Mouse (Mus musculus) heart, postnatal 36 days (tissue): ENCODE measurements around the gene Zfp653. TPM values are rescaled to one million over a fixed set of nuclear protein-coding genes. Genes with fewer than 3 reads are reported as not detected.

Experiments used
- DNase-seq, 2 experiments: peaks; one replicate each; pipeline ENCODE4 v3.0.0; 2021 to 2022
- intact Hi-C: fragments of 180-260 bp; cut with DNase I; formaldehyde crosslinking; loops from one replicate; pipeline ENCODE4 v1.15.1; 2025
- microRNA-seq, 2 experiments: library from miRNA; unstranded; fragments of <30 nt; microRNA quantifications; one replicate each; pipeline ENCODE4 v1.2.0; 2021; ENCODE audit warnings: borderline number of aligned reads in 2 of 2
- total RNA-seq, 2 experiments: library from RNA; stranded (reverse); gene quantifications; 2 replicates each; pipeline ENCODE4 v1.2.3; 2021

The Zfp653 gene
- total RNA-seq, 2 experiments from 2014 or later: 4.4 to 5.2 TPM

GRCm38 (mm10) chr9:22049315-22049714 lies 21.9 kb downstream of the Zfp653 start:
- intact Hi-C loops: no loop called here

DNA sequence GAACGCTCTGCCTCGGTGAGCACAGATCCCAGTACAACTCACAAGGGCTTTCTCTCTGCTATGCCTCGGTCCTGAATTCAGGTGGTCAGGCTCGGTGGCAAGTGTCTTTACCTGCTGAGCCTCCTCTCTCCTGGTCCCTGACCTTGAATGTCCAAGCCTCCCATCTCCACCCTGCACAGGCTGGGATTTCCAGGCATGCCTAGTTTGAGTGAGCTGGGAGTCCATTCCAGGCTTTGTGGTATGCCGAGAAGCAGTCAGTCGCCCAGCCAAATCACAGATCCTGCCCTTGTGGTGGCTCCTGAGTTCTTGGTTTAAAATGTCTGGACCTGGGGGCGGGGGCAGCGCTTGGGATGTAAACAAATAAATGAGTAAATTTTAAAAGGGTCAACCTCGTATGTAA lies 23.8 kb downstream of the Zfp653 start:
- intact Hi-C loops: no loop called here
- no peak for DNase-seq

More at GRCm38 (mm10) chr9:22049315-22049714, 21.9 kb downstream of the Zfp653 start:
- no peak for DNase-seq

DNA sequence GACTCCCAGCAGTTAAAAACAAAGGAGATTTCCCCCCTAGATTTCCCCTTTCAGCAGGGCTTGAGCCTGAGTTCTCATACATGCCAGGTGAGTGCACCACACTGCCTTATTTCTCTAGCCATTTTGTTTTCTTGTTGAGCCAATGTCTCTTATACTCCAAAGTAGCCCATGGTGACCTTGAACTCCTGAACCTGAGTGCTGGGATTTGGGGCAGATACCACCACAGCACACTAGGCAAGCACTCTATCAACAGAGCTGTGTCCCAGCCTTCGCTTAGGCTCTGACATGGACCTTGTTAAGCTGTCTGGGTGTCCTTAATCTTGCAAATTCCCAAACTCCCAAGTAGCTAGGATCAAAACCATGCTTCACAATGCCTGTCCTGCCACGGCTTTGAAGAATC lies 29.3 kb downstream of the Zfp653 start:
- DNase-seq: no peak
- intact Hi-C loops: no loop called here

GRCm38 (mm10) chr9:22037826-22038225 lies 33.4 kb downstream of the Zfp653 start:
- no peak for DNase-seq
- intact Hi-C loops: no loop called here

DNA sequence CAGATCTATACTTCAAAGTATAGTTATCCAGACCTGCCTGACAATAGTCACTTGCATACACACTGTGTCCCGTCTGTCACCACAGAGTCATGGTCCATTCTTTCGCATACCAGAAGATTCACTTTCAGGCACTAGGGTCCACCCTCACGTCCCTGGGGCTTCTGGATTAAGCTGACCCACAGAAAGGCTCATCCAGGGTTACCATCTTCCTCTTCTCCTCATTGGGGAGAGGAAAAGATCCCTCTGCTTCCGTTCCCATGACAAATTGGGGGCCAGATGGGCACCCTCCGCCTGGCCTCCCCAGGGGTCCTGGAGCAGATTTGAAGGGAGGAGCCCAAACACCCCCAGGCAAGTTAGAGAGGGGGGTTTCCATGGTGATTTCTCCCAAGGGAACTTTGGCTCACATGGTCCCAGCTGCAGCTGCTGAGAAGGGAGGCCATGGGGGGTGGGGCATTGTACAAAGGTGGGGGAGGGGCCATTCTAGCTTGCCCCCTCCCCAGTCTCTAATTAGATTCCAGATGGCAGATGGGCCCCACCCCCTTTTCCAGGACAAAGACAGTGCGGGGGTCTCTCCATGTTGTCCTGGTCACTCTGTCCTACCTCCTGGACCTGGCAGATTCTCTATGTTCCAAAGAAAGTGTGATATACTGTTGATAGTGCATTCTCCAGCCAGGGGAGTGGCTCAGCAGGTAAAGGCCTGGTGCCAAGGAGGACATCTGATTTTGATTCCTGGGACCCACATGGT lies 35.7 kb downstream of the Zfp653 start:
- DNase-seq: no peak
- intact Hi-C loops: no loop called here

- intact Hi-C loops: no loop called here
- DNase-seq: no peak
Observed at GRCm38 (mm10) chr9:22030386-22030785, 40.8 kb downstream of the Zfp653 start.

DNA sequence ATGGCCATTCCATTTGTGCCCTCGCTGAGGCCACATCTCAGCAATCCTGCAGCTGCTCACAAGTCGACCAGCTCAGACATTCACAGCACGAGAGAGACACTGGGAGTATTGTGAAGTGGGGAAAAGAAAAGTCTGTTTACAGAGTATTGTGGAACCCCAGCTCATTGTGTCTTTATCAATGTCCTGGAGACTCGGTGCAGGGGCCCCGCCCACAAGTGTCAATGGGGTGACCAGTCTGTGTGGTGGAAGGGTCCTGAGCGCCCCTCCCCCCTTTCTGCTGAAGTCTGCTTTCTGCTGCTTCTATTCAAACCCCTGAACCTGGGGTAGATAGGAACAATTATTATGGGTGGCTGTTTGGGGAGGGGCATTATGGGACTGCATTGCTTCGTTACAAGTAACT lies 42.7 kb downstream of the Zfp653 start:
- intact Hi-C loops: no loop called here
- no peak for DNase-seq

DNA sequence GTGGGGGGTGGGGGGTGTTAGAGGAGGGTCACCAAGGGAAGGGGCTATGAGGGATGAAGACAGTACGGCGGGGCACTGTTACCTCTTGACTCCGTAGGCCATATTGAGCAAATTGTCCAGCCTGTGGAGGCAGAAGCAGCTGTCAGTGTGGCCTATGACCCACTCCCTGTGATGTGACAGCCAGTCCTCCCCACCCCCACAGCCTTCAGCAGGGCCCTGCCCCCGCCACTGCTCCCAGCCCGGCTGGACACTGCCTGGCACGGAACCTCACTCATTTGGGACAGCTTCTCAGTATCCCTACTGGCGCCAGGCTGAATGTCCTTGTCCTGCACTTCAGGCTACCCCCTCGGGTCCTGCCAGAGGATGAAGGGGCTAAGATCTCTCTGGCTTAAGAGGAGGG lies 46.6 kb downstream of the Zfp653 start:
- intact Hi-C loops: no loop called here
- DNase-seq: no peak

GRCm38 (mm10) chr9:22017208-22017825 lies 53.9 kb downstream of the Zfp653 start:
- no peak for DNase-seq
- intact Hi-C loops: no loop called here

- no peak for DNase-seq
- intact Hi-C loops: no loop called here
Observed at GRCm38 (mm10) chr9:22016245-22016644, 54.9 kb downstream of the Zfp653 start.

DNA sequence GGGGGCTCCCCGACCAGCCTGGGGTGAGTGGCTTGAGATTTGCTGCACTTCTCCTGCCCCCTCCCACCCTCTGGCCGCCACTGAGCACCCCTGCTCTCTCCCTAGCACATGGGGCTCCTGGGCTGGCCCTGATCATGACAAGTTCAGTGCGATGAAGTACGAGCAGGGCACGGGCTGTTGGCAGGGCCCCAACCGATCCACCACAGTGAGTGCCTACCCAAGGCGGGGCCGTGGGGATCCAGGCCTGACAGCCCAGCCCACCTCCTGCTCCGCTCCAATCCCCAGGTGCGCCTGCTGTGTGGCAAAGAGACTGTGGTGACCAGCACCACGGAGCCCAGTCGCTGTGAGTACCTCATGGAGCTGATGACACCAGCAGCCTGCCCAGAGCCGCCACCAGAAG lies 58.4 kb downstream of the Zfp653 start:
- no peak for DNase-seq
- intact Hi-C loops: no loop called here

GRCm38 (mm10) chr9:22011055-22011454 lies 60.1 kb downstream of the Zfp653 start:
- intact Hi-C loops: no loop called here
- no peak for DNase-seq

Small RNAs within 50 kb of the gene (microRNA-seq; reads per million reads assigned to microRNA genes)
- 0 to 1.3 reads per million in 2 experiments for gene Mir7084

Other genes starting within 250 kb of the Zfp653 start
- not detected for gene Angptl8, start 235.9 kb downstream of the Zfp653 start, total RNA-seq
- gene Dock6, start 218.7 kb downstream of the Zfp653 start, total RNA-seq: 10 to 100 TPM; 31.0 to 39.1 TPM
- 10 to 100 TPM; 12.4 to 13.4 TPM for gene Rab3d, start 153.2 kb downstream of the Zfp653 start, total RNA-seq
- 1 to 10 TPM; 2.1 to 2.5 TPM for gene Ccdc159, start 143.9 kb downstream of the Zfp653 start, total RNA-seq
- gene Tmem205, start 143.8 kb downstream of the Zfp653 start, total RNA-seq: 10 to 100 TPM; 57.0 to 58.5 TPM
- 1 to 10 TPM; 1.7 to 2.7 TPM for gene Plppr2, start 134.3 kb downstream of the Zfp653 start, total RNA-seq
- 1 to 10 TPM; 5.8 to 8.0 TPM for gene Swsap1, start 115.6 kb downstream of the Zfp653 start, total RNA-seq
- gene Epor, start 107.9 kb downstream of the Zfp653 start, total RNA-seq: 1 to 10 TPM; 1.4 to 2.2 TPM
- gene Rgl3, start 81.9 kb downstream of the Zfp653 start, total RNA-seq: 1 to 10 TPM; 2.8 to 3.4 TPM
- not detected for gene Ccdc151, start 68.7 kb downstream of the Zfp653 start, total RNA-seq
- gene Prkcsh, start 68.6 kb downstream of the Zfp653 start, total RNA-seq: 10 to 100 TPM; 66.4 to 67.5 TPM
- gene Elavl3, start 19.4 kb downstream of the Zfp653 start, total RNA-seq: under 1 TPM; 0.05 to 0.11 TPM
- gene Gm49318, start 117 bp downstream of the Zfp653 start, total RNA-seq: not detected
- gene Ecsit, start 14.1 kb upstream of the Zfp653 start, total RNA-seq: 100 to 1,000 TPM; 103 to 106 TPM
- 1 to 10 TPM; 7.3 to 8.8 TPM for gene Cnn1, start 27.8 kb upstream of the Zfp653 start, total RNA-seq
- 10 to 100 TPM; 37.1 to 37.8 TPM for gene Elof1, start 45.8 kb upstream of the Zfp653 start, total RNA-seq
- gene Acp5, start 64.3 kb upstream of the Zfp653 start, total RNA-seq: 1 to 10 TPM; 1.6 to 2.3 TPM
- 10 to 100 TPM; 48.3 to 52.6 TPM for gene Pigyl, start 85.5 kb upstream of the Zfp653 start, total RNA-seq
- gene Zfp872, start 116.7 kb upstream of the Zfp653 start, total RNA-seq: under 1 TPM in 1 of 2 experiments, not detected in 1; 0.22 TPM
- gene Zfp809, start 154.3 kb upstream of the Zfp653 start, total RNA-seq: 10 to 100 TPM; 33.4 to 33.7 TPM
- under 1 TPM; 0.25 to 0.35 TPM for gene Zfp599, start 188.5 kb upstream of the Zfp653 start, total RNA-seq
- gene Zfp810, start 236.3 kb upstream of the Zfp653 start, total RNA-seq: 1 to 10 TPM; 6.3 to 8.2 TPM